Mouse (Mus musculus): ENCODE data around the gene Fxyd3.

DNA sequence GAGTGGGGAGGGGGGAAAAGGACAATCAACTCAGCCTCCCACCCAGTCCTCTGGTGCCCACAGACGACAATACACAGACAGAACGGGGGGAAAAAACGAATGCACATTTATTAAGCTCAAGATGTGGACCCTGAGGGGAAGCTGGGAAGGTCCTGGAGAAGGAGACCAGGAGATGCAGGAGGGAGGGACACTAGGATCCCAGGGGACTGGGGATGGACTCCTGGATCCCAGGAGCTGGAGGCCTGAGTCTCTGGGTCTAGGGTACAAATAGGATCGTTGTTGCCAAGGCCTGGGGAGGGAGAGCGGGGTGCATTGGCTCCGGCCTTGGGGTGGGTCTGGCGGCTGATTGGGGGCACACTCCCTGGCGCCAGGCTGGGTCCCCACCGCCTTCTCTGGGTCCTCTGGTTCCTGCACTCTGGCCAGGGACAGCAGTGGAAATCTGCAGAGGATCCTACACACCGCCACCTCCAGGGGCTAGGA, 34.0 kb downstream of the Fxyd3 start, which contains the start of gene Fxyd5:
- TF ChIP-seq CTCF (IDR thresholded peaks at IDR 0.05; ENCODE audit: borderline replicate concordance, control insufficient read depth, extremely low read depth, insufficient read depth, low read length, poor library complexity): no peak
- TF ChIP-seq POLR2A (IDR thresholded peaks at IDR 0.05; ENCODE audit: control insufficient read depth, extremely low read depth, insufficient read depth, low read length, poor library complexity): no peak

Data from thymus, adult 2 months (tissue).